Mouse (Mus musculus) lung, postnatal 14 days (tissue): ENCODE measurements around the gene Tbcb.
"Not testable (repeated sequence)": the region's sequence is repeated elsewhere in the genome, so short reads cannot be mapped to it uniquely, and the experiment has no call there.

Experiments used
- DNase-seq: peaks from one replicate; pipeline ENCODE4 v3.0.0; 2021

The Tbcb gene

DNA sequence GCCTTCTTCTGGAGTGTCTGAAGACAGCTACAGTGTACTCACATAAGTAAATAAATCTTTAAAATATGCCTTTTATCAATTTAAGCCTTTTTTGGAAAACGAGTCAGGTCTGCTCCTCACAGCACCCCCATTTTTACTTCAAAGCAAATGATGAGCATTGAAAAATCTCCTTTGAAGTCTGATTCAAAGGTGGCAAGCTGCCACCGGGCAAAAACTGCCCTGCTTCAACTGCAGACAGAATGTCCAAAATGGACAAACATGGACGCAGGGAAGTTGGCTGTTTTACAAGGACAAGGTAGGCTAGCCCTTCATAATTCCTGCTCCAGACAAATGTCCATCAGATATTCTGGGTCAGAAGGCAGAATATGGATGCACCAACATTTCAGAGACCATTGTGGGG, 10.6 kb downstream of the Tbcb start:
- no peak for DNase-seq

GRCm38 (mm10) chr7:30220008-30220356, 12.1 kb downstream of the Tbcb start:
- no peak for DNase-seq

DNA sequence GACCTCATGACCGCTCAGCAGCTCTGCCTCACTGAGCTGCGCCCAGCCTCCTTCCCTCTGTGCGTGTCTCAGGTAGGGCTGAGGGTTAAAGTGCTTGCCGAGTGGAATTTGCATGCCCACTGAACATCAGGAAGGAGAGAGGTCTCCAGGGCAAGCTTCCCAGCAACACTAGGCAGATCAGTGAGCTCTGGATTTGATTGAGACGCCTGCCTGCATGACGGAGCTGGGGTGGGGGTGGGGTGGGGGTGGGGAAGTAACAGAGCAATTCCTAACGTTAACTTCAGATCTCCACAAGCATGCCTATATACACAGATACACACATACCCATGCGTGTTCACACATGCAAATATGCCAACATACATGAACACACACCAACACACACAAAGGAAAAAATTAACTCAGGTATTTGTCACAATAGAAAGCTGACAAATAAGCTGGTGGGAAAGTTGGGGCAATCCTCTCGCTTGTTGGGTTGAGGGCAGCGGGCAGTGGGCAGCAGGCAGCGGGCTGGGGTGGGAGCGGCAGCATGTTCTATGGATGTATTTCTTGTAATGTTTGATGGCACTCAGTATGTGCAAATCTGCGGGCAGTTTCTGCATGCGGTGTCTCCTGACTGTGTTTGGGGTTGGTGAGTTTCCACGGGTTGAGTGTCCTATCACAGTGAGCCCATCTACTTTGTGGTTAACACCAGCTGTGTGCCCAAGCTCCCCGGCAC, 12.6 kb downstream of the Tbcb start:
- peak; percentile 63 for DNase-seq

GRCm38 (mm10) chr7:30217277-30217676, 14.8 kb downstream of the Tbcb start:
- no peak for DNase-seq

GRCm38 (mm10) chr7:30216723-30217151, 15.3 kb downstream of the Tbcb start:
- peak; percentile 83 for DNase-seq

GRCm38 (mm10) chr7:30215875-30216274, 16.2 kb downstream of the Tbcb start:
- no peak for DNase-seq

- no peak for DNase-seq
Measured at GRCm38 (mm10) chr7:30213881-30214280, 18.2 kb downstream of the Tbcb start.

DNA sequence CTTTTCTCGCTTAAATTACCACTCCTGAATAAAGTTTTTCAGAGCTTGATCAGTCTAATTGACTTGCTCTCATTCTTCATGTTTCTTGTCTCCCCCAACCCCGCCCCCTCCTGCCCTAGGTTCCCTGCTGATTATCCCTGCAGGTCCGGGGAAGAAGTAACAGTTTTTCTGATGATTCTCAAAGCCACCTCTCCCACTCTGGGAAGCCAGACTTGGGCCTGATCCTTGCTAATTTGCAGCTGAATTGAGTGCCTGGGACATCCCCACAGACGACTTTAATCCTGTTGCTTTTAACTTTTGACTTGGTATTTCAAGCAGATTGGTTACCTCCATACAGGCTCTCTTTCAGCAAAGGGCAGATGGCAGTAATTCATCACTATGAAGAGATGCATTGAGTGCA, 21.0 kb downstream of the Tbcb start:
- no peak for DNase-seq

DNA sequence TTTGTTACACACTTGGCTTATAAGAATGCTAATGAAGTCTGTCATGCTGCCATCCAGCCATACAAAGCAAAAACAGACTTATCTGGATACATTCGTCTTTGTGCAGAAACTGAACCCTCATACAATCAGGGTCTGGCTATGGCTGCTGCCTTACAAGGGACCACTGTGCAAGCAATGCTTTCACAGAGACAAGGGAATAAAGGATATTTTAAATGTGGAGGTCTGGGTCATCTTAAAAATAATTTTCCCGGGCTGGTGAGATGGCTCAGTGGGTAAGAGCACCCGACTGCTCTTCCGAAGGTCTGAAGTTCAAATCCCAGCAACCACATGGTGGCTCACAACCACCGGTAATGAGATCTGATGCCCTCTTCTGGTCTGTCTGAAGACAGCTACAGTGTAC, 25.7 kb downstream of the Tbcb start:
- DNase-seq: not testable (repeated sequence)

DNA sequence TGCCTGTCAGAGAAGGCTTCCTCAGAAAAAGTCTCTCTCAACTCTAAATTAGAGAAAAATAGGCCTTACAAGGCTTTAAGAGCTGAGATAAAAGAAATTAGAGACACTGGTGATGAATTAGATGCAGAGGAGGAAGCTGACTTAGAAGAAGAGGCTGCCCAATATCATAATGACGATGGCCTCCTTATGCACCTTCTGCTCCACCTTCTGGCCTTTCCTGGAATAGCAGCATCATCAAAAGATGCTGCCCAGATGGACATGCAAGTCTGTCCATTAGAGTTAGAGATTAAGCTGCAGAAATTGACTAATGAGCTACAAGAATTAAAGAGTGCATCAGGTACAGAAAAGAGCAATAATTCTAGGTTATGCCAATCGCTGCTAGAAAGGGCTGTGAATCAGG, 26.7 kb downstream of the Tbcb start:
- DNase-seq: peak; percentile 80

DNA sequence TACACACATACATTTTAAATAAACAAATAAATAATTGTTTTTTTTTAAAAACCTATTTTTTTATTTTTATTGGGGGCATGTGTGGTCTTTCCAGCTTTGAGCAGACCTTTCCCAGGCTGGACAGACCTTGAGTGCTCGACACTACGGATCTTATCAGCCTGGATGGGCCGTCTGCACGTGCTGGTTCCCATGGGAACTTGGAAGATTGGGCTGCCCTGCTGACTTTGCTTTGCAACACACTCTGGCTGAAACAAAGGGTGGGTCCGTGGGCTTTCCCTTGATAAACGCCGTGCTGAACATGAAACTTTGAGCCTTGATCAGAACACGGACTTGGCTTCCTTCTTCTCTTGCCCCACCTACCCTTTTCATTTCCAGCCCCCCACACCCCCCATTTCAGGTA, 27.7 kb downstream of the Tbcb start:
- no peak for DNase-seq

DNA sequence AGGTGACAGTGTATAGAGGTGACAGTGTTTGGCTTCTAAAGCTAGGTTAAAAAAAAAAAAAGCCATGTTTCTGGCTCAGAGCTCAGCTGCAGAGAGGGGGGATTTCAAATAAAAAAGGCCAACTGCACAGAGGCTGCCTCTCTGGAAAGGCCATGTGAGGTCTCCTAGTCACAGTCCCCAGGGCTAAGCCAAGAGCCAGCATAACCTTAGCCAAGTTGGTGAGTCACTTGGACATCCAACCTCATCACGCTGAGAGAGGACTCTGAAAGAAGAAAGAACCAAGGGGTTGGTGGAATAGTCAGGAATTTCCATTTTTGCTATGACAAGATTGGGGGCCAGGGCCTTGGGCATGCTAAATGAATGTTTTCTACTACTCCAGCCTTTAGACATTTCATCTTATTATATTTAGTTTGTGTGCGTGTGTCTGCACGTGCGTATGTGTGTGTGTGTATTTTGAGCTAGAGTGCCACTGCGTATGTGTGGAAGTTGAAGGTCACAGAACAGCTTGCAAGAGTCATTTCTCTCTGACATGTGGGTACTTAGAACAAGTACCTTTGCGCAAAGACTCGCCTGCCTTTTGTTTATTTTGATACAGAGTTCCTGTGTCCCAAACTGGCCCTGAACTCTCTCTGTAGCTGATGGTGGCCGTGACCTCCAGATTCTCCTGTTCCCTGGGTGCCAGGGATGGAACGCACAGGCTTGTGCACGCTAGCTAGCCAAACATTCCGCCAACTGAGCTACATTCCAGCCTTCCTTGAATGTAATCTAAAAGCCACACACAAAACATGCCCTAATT, 29.0 kb downstream of the Tbcb start:
- DNase-seq: peak; percentile 24

GRCm38 (mm10) chr7:30200661-30201060, 31.4 kb downstream of the Tbcb start:
- not testable (repeated sequence) for DNase-seq

- DNase-seq: no peak
Measured at GRCm38 (mm10) chr7:30200200-30200599, 31.9 kb downstream of the Tbcb start.

DNA sequence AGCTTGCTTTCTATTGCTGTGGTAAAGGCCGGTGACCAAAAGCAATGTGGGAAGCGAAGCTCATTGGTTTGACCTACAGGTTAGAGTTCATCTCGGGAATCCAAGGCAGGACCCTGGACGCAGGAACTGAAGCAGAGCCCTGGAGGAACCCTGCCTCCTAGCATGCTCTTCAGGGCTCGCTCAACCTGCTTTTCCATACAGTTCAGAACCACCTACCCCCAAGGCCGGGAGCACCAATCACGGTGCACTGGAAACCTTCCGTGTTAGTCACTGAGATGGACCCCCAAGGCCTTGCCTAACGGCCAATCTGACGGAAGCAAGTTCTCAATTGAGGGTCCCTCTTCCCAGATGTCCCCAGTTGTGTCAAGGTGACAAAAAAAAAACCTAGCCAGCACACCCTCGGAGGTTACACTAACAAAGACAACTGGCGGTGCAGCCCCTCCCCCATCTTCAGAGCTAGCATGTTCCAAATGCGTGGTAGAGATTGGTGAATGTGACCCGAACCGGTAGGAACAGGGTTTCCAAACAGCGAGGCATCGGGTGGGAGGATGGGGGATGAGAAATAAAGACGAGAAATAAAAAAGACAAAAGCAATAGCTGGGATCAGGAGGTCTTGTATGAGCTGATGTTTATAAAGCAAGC, 32.5 kb downstream of the Tbcb start:
- DNase-seq: no peak

DNA sequence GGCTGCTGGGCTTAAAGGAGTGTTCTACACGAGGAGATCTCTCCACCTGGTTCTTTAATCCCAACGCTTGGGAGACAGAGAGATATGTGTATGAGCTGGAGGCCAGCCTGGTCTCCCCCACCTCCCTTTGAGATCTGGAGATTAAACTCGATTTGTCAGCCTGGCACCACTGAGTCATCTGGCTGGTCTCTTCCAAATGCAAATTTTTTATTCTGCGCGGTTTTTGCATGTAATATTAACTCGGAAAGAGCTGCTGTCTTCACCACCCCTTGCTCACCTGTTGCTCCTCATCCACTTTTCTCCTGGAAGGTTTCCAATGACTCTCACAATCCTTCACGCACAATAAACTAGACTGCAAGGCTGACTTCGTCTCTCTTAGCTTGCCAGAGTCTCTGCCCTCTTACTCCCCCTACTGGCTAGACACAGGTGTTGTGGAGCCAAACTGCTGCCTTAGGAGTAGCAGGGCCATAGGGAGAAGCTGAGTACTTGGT, 33.5 kb downstream of the Tbcb start, which contains the start of gene Capns1:
Gene Capns1, minus strand, starts transcription at position 331 of the 491 bp plus-strand sequence.
- DNase-seq: peak; percentile 68

DNA sequence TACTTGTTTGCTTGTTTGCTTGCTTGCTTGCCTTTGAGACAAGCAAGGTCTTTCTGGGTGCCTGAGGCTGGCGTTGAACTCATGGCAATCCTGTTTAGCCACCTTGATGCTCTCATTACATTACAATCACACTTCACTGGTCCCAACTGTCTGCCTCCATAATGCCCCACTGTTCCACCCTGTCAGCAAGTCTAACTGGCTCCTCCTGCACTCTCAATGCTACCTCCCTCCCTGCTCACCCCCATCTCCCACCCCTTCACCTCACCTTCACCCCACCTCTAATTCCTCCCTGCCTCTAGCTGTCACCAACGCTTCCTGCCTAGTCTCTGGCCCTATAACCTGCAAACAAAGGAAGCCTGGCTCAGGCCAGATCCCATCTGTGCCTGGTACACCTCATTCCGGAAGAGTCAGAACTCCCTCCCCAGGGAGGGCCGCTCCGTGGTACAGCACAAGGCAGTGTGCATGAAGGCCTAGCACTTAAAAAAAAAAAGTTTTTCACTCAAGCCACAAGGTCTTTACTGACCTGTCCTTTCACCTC, 34.4 kb downstream of the Tbcb start:
- DNase-seq: no peak

GRCm38 (mm10) chr7:30196171-30196570, 35.9 kb downstream of the Tbcb start:
- no peak for DNase-seq

DNA sequence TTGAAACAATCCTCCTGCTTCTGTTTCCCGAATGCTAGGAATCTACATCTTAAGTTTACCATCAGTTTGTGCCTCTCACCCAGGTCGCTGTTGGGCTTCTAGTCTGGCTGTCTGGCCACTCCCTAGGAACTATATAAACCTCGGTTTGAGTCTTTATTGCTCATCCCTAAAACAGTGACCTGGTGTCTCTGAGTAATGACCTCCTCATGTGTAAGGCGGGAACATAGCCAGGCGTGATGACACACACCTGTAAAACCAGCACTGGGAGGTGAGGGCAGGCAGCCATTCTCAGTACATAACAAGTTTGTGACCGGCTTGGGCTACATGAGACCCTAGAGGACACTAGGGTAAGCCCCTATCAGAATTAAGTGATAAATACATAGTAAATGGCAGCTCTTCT, 36.6 kb downstream of the Tbcb start:
- DNase-seq: no peak

DNA sequence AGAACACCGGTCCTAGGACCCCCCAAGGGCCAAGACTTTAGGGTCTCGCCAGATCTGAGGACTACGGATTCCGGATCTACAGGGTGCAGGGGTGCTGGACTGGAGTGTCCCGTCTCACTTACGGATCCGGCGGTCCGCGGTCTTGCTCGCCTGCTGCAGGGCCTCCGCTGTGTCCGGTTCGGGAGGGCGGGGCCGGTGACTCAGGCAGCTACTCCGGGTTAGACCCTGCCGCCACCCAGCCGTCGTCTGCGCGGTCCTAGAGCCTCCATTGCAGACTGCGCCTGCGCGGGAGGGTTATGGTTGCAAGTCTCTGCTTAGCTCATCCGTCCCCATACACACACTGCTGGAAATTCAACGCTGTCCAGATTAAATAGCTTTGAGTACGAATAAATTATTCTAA, 37.2 kb downstream of the Tbcb start:
- peak; percentile 97 for DNase-seq

GRCm38 (mm10) chr7:30194101-30194831, 37.8 kb downstream of the Tbcb start:
- DNase-seq: peak; percentile 47

- DNase-seq: peak; percentile 84
Measured at GRCm38 (mm10) chr7:30193581-30194100, 38.4 kb downstream of the Tbcb start.
